10 mouse cellular contexts compared by ENCODE assay signal in the genomic region with DNA sequence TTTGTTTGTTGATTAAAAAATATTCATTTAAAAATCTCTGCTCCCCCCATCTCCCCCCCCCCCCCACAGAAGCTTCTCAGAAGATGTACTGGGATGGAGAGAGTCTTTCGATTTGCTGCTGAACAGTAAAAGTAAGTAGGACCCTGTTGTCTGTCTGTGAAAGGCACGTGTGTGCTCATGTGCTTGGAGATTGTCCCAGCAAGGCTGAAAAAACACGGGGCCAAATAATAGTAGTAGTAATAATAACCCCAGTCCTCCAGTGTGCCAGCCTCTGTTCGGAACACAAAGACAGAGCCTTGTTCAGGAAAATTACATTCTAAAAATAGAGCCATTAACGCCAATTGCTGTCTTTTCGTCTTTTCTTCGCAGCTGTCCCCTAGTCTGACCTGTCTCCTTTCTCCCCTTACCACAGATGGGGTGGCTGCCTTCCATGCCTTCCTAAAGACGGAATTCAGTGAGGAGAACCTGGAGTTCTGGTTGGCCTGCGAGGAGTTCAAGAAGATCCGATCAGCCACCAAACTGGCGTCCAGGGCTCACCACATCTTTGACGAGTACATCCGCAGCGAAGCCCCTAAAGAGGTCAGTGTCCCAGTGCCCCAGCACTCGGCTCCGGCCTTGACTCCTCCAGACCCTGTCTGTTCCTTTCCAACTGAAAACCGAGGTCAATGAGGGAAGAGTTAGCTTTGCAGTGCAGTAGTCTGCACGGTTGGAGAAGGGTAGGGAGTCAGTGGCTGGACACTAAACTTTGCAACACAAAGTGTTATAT. TPM values are rescaled to one million over a fixed set of nuclear protein-coding genes. Genes with fewer than 3 reads are reported as not detected.
A peak's percentile ranks its signal among the peaks of the same experiment; 100 is the strongest.
DNase-seq lines count a peak whose midpoint lies in the region; ATAC-seq and TF ChIP-seq lines count a peak whose summit lies in the region.
"Had no signal": no experiment of that assay in that cellular context is flagged by ENCODE, and none has a peak within 500 bp of the region (broad histone marks: within the 10 kb centered on the region; RNA-seq: fewer than 3 reads in every experiment).

No protein-coding gene starts in this region.

- H3K4me2 ChIP-seq in embryonic facial prominence, embryonic 15.5 days (replicated peaks), result peak overlapping the region; percentile 29
- peak overlapping the region; percentile 69 for H3K4me2 ChIP-seq in hindbrain, postnatal 0 days (ENCODE audit: low read depth, low read length)
- H3K4me2 ChIP-seq in neural tube, embryonic 13.5 days, result peak overlapping the region; percentile 75

- H3K36me3 ChIP-seq in embryonic facial prominence, embryonic 15.5 days, result no peaks in the 10 kb centered on the region
- no peaks in the 10 kb centered on the region for H3K36me3 ChIP-seq in hindbrain, postnatal 0 days (ENCODE audit: insufficient read depth, low read length)
- no peaks in the 10 kb centered on the region for H3K36me3 ChIP-seq in neural tube, embryonic 13.5 days
- H3K36me3 ChIP-seq: liver, embryonic 13.5 days had no signal

- no peaks in the 10 kb centered on the region for H3K9me3 ChIP-seq in embryonic facial prominence, embryonic 15.5 days (replicated peaks)
- H3K9me3 ChIP-seq in hindbrain, postnatal 0 days (ENCODE audit: low read length), result no peaks in the 10 kb centered on the region
- no peaks in the 10 kb centered on the region for H3K9me3 ChIP-seq in neural tube, embryonic 13.5 days
- H3K9me3 ChIP-seq: liver, embryonic 13.5 days had no signal

- H3K4me3 ChIP-seq in layer of hippocampus, adult 2 months, result peak overlapping the region; percentile 26; the same call in 1 of the 2 replicates
- H3K4me3 ChIP-seq in embryonic facial prominence, embryonic 15.5 days (replicated peaks), result peak overlapping the region; percentile 46
- 0 out of 2 replicates have a peak overlapping the region, but pooled peaks have one; percentile 4 for H3K4me3 ChIP-seq in hindbrain, postnatal 0 days (ENCODE audit: low read length)
- peak overlapping the region; percentile 49 for H3K4me3 ChIP-seq in neural tube, embryonic 13.5 days
- H3K4me3 ChIP-seq: liver, embryonic 13.5 days had no signal

- H3K9ac ChIP-seq in embryonic facial prominence, embryonic 15.5 days, result no peak overlapping the region
- no peak overlapping the region for H3K9ac ChIP-seq in hindbrain, postnatal 0 days (replicated peaks; ENCODE audit: low read length)
- peak overlapping the region; percentile 75 for H3K9ac ChIP-seq in neural tube, embryonic 13.5 days
- H3K9ac ChIP-seq: liver, embryonic 13.5 days had no signal

- WGBS in embryonic facial prominence, embryonic 15.5 days, result 53% methylated on average over 18 of the region's 18 CpGs
- WGBS in hindbrain, postnatal 0 days, result 52% methylated on average over 18 of the region's 18 CpGs
- WGBS in neural tube, embryonic 13.5 days, result 54% methylated on average over 18 of the region's 18 CpGs

- H3K27me3 ChIP-seq in embryonic facial prominence, embryonic 15.5 days, result peaks cover 24% of the 10 kb centered on the region
- no peaks in the 10 kb centered on the region for H3K27me3 ChIP-seq in hindbrain, postnatal 0 days (ENCODE audit: insufficient read depth, low read length)
- peaks cover 14% of the 10 kb centered on the region for H3K27me3 ChIP-seq in neural tube, embryonic 13.5 days

- no peak for ATAC-seq in embryonic facial prominence, embryonic 15.5 days (ENCODE audit: insufficient number of reproducible peaks, low FRiP score, low TSS enrichment, low read depth)
- no peak for ATAC-seq in hindbrain, postnatal 0 days
- no peak for ATAC-seq in neural tube, embryonic 13.5 days (ENCODE audit: low read depth)

- DNase-seq in layer of hippocampus, adult 2 months (ENCODE audit: low spot score in 2 of 2), result no peak
- DNase-seq in layer of hippocampus, adult 8-10 months (ENCODE audit: low spot score in 2 of 2), result no peak
- DNase-seq in hindbrain, postnatal 0 days (ENCODE audit: low spot score), result no peak
- no peak for DNase-seq in adrenal gland, postnatal 10 days
- DNase-seq in embryo, embryonic 10 days (ENCODE audit: low spot score), result no peak
- no peak for DNase-seq in thymus, adult 18-20 months

- H3K4me1 ChIP-seq in embryonic facial prominence, embryonic 15.5 days, result peaks cover 42% of the 10 kb centered on the region
- H3K4me1 ChIP-seq in hindbrain, postnatal 0 days (ENCODE audit: insufficient read depth, low read length), result peaks cover 14% of the 10 kb centered on the region; the same call in 1 of the 2 replicates
- H3K4me1 ChIP-seq in neural tube, embryonic 13.5 days (replicated peaks), result peaks cover 86% of the 10 kb centered on the region
- H3K4me1 ChIP-seq: liver, embryonic 13.5 days had no signal

- H3K27ac ChIP-seq in layer of hippocampus, adult 2 months, result no peak overlapping the region
- H3K27ac ChIP-seq in embryonic facial prominence, embryonic 15.5 days (replicated peaks), result no peak overlapping the region
- H3K27ac ChIP-seq in hindbrain, postnatal 0 days, result no peak overlapping the region
- no peak overlapping the region for H3K27ac ChIP-seq in neural tube, embryonic 13.5 days (replicated peaks)
- H3K27ac ChIP-seq: liver, embryonic 13.5 days had no signal

- TF ChIP-seq CTCF in layer of hippocampus, adult 2 months (conservative IDR thresholded peaks at IDR 0.05), result no peak
- TF ChIP-seq CTCF in hindbrain, postnatal 0 days (IDR thresholded peaks at IDR 0.05; ENCODE audit: low read depth), result no peak

RNA-seq across cellular contexts. Expression of a gene that starts 1.6 kb away (rescaled TPM):
- 1 to 10 TPM; 5.5 TPM for total RNA-seq in layer of hippocampus, adult 2 months (2021)
- 1 to 10 TPM; 5.3 to 8.8 (median 7.4) TPM for total RNA-seq in layer of hippocampus, adult 8-10 months (2022)
- polyA plus RNA-seq in embryonic facial prominence, embryonic 15.5 days (2015; fragmentation: Nextera tagmentation; extraction: Ambion mirVana), result 18.5 and 20.6 TPM in 2 replicates
- total RNA-seq in hindbrain, postnatal 0 days (2014; rRNA removed), result 3.8 and 4.3 TPM in 2 replicates
- polyA plus RNA-seq in hindbrain, postnatal 0 days (2015; fragmentation: Nextera tagmentation; extraction: Ambion mirVana), result 5.7 and 6.7 TPM in 2 replicates
- 22.9 and 28.1 TPM in 2 replicates for polyA plus RNA-seq in neural tube, embryonic 13.5 days (2015; fragmentation: Nextera tagmentation; extraction: Ambion mirVana)
- 10 to 100 TPM; 10.3 to 48.8 TPM for total RNA-seq in adrenal gland, postnatal 10 days (2021)
- total RNA-seq: MEL had no signal

RNA-seq across cellular contexts. Expression of a gene that starts 7.5 kb away (rescaled TPM):
- total RNA-seq in layer of hippocampus, adult 2 months (2021), result 1 to 10 TPM; 6.5 to 6.7 TPM
- 10 to 100 TPM in 1 of 4 experiments, 1 to 10 TPM in 3; 7.9 to 10.0 (median 8.9) TPM for total RNA-seq in layer of hippocampus, adult 8-10 months (2022)
- polyA plus RNA-seq in embryonic facial prominence, embryonic 15.5 days (2015; fragmentation: Nextera tagmentation; extraction: Ambion mirVana), result 14.3 and 14.8 TPM in 2 replicates
- total RNA-seq in hindbrain, postnatal 0 days (2014; rRNA removed), result 21.6 and 23.3 TPM in 2 replicates
- polyA plus RNA-seq in hindbrain, postnatal 0 days (2015; fragmentation: Nextera tagmentation; extraction: Ambion mirVana), result 16.8 and 17.1 TPM in 2 replicates
- 38.8 and 43.6 TPM in 2 replicates for polyA plus RNA-seq in neural tube, embryonic 13.5 days (2015; fragmentation: Nextera tagmentation; extraction: Ambion mirVana)
- total RNA-seq in adrenal gland, postnatal 10 days (2021), result 10 to 100 TPM; 12.1 to 15.5 TPM
